In genomic region chr2:49832277-49832803, GRCm38 (mm10) we compare ENCODE assay signal across 22 mouse cellular contexts. TPM values are rescaled to one million over a fixed set of nuclear protein-coding genes. Genes with fewer than 3 reads are reported as not detected.
DNase-seq lines count a peak whose midpoint lies in the region; ATAC-seq lines count a peak whose summit lies in the region.
"Had no signal": no experiment of that assay in that cellular context is flagged by ENCODE, and none has a peak within 500 bp of the region (broad histone marks: within the 10 kb centered on the region; RNA-seq: fewer than 3 reads in every experiment).

No protein-coding gene starts in this region.

- 0 out of 2 replicates have a peak, but pooled peaks have one; percentile 19 for ATAC-seq in limb, embryonic 15.5 days (ENCODE audit: insufficient number of reproducible peaks, low FRiP score, low TSS enrichment, low read depth)
- ATAC-seq: forebrain, postnatal 0 days; hindbrain, embryonic 16.5 days; midbrain, embryonic 16.5 days had no signal

- H3K36me3 ChIP-seq in limb, embryonic 15.5 days = no peaks in the 10 kb centered on the region
- no peaks in the 10 kb centered on the region for H3K36me3 ChIP-seq in limb, embryonic 10.5 days
- H3K36me3 ChIP-seq: embryonic facial prominence, embryonic 12.5 days; heart, embryonic 13.5 days; limb, embryonic 13.5 days; liver, embryonic 15.5 days had no signal

- H3K4me2 ChIP-seq in limb, embryonic 15.5 days = no peak overlapping the region
- H3K4me2 ChIP-seq: embryonic facial prominence, embryonic 12.5 days; heart, embryonic 13.5 days; limb, embryonic 13.5 days; liver, embryonic 15.5 days had no signal

- no peak overlapping the region for H3K27ac ChIP-seq in limb, embryonic 15.5 days
- H3K27ac ChIP-seq in limb, embryonic 10.5 days = no peak overlapping the region
- H3K27ac ChIP-seq: embryonic facial prominence, embryonic 12.5 days; heart, embryonic 13.5 days; left cerebral cortex, adult 2 months; limb, embryonic 13.5 days; liver, embryonic 15.5 days had no signal

- DNase-seq in limb, embryonic 10.5 days (ENCODE audit: low spot score) = no peak
- peak; percentile 24 for DNase-seq in urinary bladder, postnatal 25 days (ENCODE audit: low spot score)
- DNase-seq in urinary bladder, adult 2 months (ENCODE audit: low spot score) = no peak
- DNase-seq in kidney, postnatal 14 days = peak; percentile 52
- no peak for DNase-seq in layer of hippocampus, postnatal 14 days (ENCODE audit: low spot score in 2 of 2)
- DNase-seq in adrenal gland, postnatal 25 days = no peak
- DNase-seq in cerebellum, adult 8-10 months = no peak
- DNase-seq: adrenal gland, postnatal 14 days; B cell, adult 2 months; cerebellum, adult 18-20 months; forebrain, postnatal 0 days; heart, postnatal 36 days; thymus, postnatal 14 days had no signal

- peaks cover 1% of the 10 kb centered on the region; the same call in 1 of the 2 replicates for H3K4me1 ChIP-seq in limb, embryonic 15.5 days
- H3K4me1 ChIP-seq in limb, embryonic 10.5 days = peaks cover 8% of the 10 kb centered on the region
- H3K4me1 ChIP-seq: embryonic facial prominence, embryonic 12.5 days; heart, embryonic 13.5 days; limb, embryonic 13.5 days; liver, embryonic 15.5 days had no signal

- no peak overlapping the region for H3K9ac ChIP-seq in limb, embryonic 15.5 days
- H3K9ac ChIP-seq: embryonic facial prominence, embryonic 12.5 days; forebrain, postnatal 0 days; heart, embryonic 13.5 days; limb, embryonic 13.5 days; liver, embryonic 15.5 days had no signal

- H3K27me3 ChIP-seq in limb, embryonic 15.5 days = no peaks in the 10 kb centered on the region
- no peaks in the 10 kb centered on the region for H3K27me3 ChIP-seq in limb, embryonic 10.5 days (ENCODE audit: low read depth, poor library complexity, severe bottlenecking)
- H3K27me3 ChIP-seq: embryonic facial prominence, embryonic 12.5 days; heart, embryonic 13.5 days; limb, embryonic 13.5 days; liver, embryonic 15.5 days had no signal

- 72% methylated on average over 9 of the region's 9 CpGs for WGBS in limb, embryonic 15.5 days
- 80% methylated on average over 9 of the region's 9 CpGs for WGBS in limb, embryonic 10.5 days

- H3K9me3 ChIP-seq in limb, embryonic 15.5 days = no peaks in the 10 kb centered on the region
- H3K9me3 ChIP-seq in limb, embryonic 10.5 days (replicated peaks) = no peaks in the 10 kb centered on the region
- H3K9me3 ChIP-seq: embryonic facial prominence, embryonic 12.5 days; heart, embryonic 13.5 days; limb, embryonic 13.5 days; liver, embryonic 15.5 days had no signal

- H3K4me3 ChIP-seq in limb, embryonic 15.5 days = no peak overlapping the region
- H3K4me3 ChIP-seq in limb, embryonic 10.5 days = no peak overlapping the region
- H3K4me3 ChIP-seq: embryonic facial prominence, embryonic 12.5 days; heart, embryonic 13.5 days; left cerebral cortex, adult 2 months; limb, embryonic 13.5 days; liver, embryonic 15.5 days had no signal

RNA-seq across cellular contexts. Expression of gene Lypd6b, which starts 44.9 kb away (rescaled TPM):
- polyA plus RNA-seq in limb, embryonic 15.5 days (2015; fragmentation: Nextera tagmentation; extraction: Ambion mirVana) = 15.8 and 18.7 TPM in 2 replicates
- polyA plus RNA-seq in limb, embryonic 10.5 days (2016; fragmentation: Nextera tagmentation; extraction: Ambion mirVana) = 3.8 and 3.9 TPM in 2 replicates
- polyA plus RNA-seq in urinary bladder, adult 2 months (2012; rRNA removed) = 6.8 and 7.7 TPM in 2 replicates
- total RNA-seq in layer of hippocampus, postnatal 14 days (2021) = 1 to 10 TPM; 5.3 to 5.8 TPM
- 1.2 and 1.9 TPM in 2 replicates for total RNA-seq in adrenal gland, postnatal 25 days (2021)
- total RNA-seq: gastrocnemius, adult 18-20 months; heart, postnatal 36 days had no signal
- polyA plus RNA-seq: liver, embryonic 15.5 days had no signal

Comparison
In these comparisons a context has a peak if more than half of its experiments do, and no peak if none do; other contexts are left out.
1. DNase-seq: peak in urinary bladder, postnatal 25 days (single experiment) and kidney, postnatal 14 days (single experiment); none in limb, embryonic 10.5 days (single experiment), urinary bladder, adult 2 months (single experiment), layer of hippocampus, postnatal 14 days (0 of 2), adrenal gland, postnatal 25 days (single experiment) and cerebellum, adult 8-10 months (single experiment).